Mouse (Mus musculus): ENCODE results near the gene Olfr298.

The Olfr298 gene

GRCm38 (mm10) chr7:86492384-86492783 lies at the start of gene Olfr298:
TSS of gene Olfr298 (minus strand) at chr7:86492484.
- DNase-seq (ENCODE audit: low spot score in 2 of 2), result no peak

- no peak for DNase-seq (ENCODE audit: low spot score in 2 of 2)
Observed at GRCm38 (mm10) chr7:86519668-86520067, 27.4 kb upstream of the Olfr298 start, which contains the start of gene Olfr297. TSS of gene Olfr297 (plus strand) at chr7:86519968.

GRCm38 (mm10) chr7:86459621-86460020 lies 32.7 kb downstream of the Olfr298 start, which contains the start of gene Olfr299:
TSS of gene Olfr299 (plus strand) at chr7:86459921.
- no peak for DNase-seq (ENCODE audit: low spot score in 2 of 2)
